Mouse (Mus musculus) cerebellum, adult 9-11 months (tissue): ENCODE measurements around the gene Pawr.
"Not testable (repeated sequence)": the region's sequence is repeated elsewhere in the genome, so short reads cannot be mapped to it uniquely, and the experiment has no call there.

Source experiments
- DNase-seq: peaks from one replicate; pipeline ENCODE4 v3.0.0; 2022

The Pawr gene

DNA sequence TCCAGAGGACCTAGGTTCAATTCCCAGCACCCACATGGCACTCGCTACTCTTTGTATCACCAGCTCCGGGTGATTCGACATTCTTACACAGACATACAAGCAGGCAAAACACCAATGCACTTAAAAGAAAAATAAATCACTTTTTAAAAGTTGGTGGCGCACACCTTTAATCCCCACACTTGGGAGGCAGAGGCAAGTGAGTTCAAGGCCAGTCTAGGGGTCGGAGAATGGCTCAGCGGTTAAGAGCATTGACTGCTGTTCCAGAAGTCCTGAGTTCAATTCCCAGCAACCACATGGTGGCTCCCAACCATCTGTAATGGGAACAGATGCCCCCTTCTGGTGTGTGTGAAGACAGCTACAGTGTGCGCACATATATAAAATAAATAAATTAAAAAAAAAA lies 16.7 kb upstream of the Pawr start:
- no peak for DNase-seq

- no peak for DNase-seq
These were observed 3.6 kb upstream of the Pawr start for GRCm38 (mm10) chr10:108328356-108328755.

DNA sequence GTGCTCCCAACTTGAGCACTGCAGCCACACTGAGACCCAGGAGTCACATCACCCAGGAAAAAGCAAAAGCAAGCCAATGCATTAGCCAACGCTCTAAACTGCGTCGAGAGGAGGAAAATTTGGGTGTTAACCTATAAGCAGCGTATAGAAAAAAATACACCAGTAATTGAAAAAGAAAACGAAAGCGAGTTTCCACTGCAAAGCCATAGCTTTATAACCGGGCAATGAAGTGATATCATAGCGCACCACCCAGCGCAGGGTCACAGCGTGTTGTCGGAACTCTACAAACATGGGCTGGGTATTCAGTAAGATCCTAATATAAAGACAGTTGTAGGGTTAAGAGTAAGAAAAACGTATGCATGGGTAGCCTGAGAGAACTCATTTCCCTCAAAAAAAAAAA lies 2.9 kb upstream of the Pawr start:
- DNase-seq = no peak

- no peak for DNase-seq
These were observed 2.1 kb upstream of the Pawr start for GRCm38 (mm10) chr10:108329771-108330170.

GRCm38 (mm10) chr10:108330964-108331363 lies 957 bp upstream of the Pawr start:
- DNase-seq = no peak

- DNase-seq = peak; percentile 26
These were observed 935 bp downstream of the Pawr start for GRCm38 (mm10) chr10:108332571-108333541.

GRCm38 (mm10) chr10:108333642-108334041 lies 1.7 kb downstream of the Pawr start:
- DNase-seq = no peak

DNA sequence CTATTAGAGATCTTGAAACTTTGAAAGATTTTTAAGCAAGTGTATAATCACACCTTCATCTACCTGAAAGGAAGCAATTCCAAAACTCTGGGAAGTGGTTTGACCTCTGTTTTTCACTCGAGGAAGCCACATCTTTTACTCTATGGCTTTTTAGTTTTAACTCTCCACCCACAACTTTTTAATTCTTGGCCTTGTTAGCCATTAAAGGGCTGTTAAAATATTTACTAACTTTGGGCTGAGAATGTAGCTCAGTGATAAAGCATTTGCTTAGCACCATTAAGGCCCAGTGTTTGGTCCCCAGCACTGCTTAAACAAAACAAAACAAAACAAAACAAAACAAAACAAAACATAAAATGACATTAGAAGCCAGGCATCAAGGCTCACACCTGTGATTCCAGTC lies 2.2 kb downstream of the Pawr start:
- DNase-seq = no peak

- no peak for DNase-seq
These were observed 3.9 kb downstream of the Pawr start for GRCm38 (mm10) chr10:108335736-108336292.

DNA sequence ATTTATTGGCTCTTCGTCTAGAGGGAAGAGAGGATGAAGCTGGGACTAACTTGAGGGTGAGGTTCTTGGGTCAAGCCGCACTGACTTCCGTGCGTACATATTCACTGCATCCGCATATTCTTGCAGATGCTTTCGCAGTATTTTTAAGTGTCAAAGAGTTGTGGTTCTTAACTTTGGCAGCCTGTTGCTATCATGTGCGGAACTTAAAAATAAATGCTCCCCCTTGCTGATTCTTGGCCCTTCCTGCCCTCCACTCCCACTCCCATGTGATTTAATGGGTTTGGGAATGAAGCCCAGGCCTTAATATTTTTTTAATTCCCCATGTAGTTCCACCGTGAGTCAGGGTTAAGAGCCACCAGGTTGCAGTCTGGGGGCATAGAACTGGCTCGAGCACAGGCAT lies 4.7 kb downstream of the Pawr start:
- DNase-seq = no peak

- no peak for DNase-seq
These were observed 6.4 kb downstream of the Pawr start for GRCm38 (mm10) chr10:108338055-108338961.

- no peak for DNase-seq
These were observed 7.2 kb downstream of the Pawr start for GRCm38 (mm10) chr10:108339118-108339517.

GRCm38 (mm10) chr10:108339872-108340271 lies 8.0 kb downstream of the Pawr start:
- DNase-seq = no peak

- no peak for DNase-seq
These were observed 11.8 kb downstream of the Pawr start for GRCm38 (mm10) chr10:108343734-108344133.

GRCm38 (mm10) chr10:108345123-108345522 lies 13.2 kb downstream of the Pawr start:
- no peak for DNase-seq

GRCm38 (mm10) chr10:108346301-108346700 lies 14.4 kb downstream of the Pawr start:
- DNase-seq = not testable (repeated sequence)

DNA sequence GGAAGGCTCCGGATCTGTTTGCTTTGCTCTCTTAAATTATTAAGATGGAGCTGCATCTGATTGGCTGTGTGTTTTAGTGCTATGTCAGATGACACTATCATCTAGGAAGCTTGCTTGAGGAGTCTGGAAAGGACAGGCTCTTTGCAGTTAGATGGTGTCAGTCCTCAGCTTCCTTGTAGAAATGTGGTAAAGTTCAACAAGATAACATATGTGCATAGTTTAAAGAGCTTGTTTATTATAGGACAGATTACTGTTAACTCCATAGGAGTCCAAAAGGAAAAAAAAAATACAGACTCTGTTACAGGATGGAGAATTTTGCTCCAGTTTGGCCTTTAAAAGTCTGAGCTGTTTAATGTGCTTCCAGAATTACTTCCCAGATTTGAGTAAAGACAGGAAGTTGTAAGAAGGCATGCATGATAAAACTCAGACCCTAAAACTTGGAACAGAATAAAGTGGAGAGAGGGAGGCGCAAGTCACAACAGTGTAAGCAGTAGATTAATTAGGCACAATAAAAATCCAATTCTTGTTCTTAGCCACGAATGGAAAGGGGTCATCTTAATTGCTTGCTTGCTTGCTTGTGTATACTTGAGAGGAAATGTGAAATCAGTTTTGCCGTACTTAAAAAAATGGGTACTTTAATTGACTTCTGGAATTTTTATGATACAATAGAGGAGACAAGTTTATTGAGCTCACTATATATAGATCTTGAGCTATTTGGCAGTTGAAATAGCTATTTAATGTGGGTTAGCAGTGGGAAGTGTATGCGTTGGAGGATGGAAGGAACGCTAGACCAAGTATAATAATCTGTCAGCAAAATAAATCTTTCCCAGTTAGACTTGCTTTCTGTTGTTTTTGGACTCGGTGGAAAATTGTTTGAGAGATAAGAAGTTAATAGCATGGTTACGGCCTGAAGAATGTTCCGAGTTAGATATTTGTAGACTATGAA lies 18.5 kb downstream of the Pawr start:
- no peak for DNase-seq

DNA sequence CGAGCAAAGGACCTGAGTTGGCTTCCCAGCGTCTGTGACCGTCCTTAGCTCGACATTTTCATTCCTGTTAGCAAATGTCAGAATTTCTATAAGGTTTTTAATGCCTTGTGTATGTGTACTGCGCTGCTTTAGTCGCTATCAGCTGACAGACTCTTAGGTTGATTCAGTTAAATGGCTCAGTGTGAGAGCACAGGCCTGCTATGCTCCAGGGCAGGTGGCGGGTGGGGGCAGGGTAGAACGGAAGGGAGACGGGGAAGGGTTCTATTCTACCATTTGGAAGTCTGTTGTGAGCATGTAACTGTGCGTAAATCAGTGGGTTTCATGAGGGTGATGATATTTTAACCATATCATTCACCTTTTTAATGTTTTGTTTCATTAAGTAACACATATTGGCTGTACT lies 21.0 kb downstream of the Pawr start:
- no peak for DNase-seq

- DNase-seq = no peak
These were observed 22.9 kb downstream of the Pawr start for GRCm38 (mm10) chr10:108354726-108355391.

DNA sequence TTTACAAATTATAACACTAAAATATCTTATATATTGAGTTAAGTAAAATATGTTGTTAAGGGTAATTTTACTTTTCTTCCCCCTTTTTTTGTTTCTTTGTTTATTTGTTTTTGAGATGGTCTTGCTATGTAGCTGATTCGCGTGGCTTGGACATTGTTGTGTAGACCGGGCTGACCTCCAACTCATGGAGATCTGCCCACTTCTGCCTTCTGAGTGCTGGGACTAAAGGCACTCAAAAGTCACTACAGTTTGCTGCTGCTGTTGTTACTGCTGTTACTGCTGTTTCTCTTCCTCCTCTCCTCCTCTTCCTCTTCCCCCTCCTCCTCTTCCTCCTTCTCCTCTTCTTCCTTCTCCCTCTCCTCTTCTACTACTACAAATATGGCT lies 23.5 kb downstream of the Pawr start:
- DNase-seq = no peak

- no peak for DNase-seq
These were observed 24.8 kb downstream of the Pawr start for GRCm38 (mm10) chr10:108356601-108357187.
